Mouse (Mus musculus) ES-E14 (cell line): ENCODE measurements around the gene Kcna1. TPM values are rescaled to one million over a fixed set of nuclear protein-coding genes. Genes with fewer than 3 reads are reported as not detected.

ENCODE experiments used
- DNase-seq: peaks from one replicate; pipeline ENCODE4 v3.0.0-alpha.2; 2013; ENCODE audit warnings: low read depth, low spot score
- H3K27ac ChIP-seq: 2 replicates; pipeline ENCODE4 v1.5.1; 2012; ENCODE audit warnings: low read depth, mild to moderate bottlenecking, low read length, moderate library complexity, mixed read lengths; ENCODE audit not compliant: poor library complexity, insufficient read depth, severe bottlenecking
- H3K36me3 ChIP-seq: 2 replicates; pipeline ENCODE4 v1.6.1; 2012; ENCODE audit warnings: mild to moderate bottlenecking, low read length, moderate library complexity, mixed read lengths; ENCODE audit not compliant: control insufficient read depth, poor library complexity, insufficient read depth, severe bottlenecking
- H3K4me1 ChIP-seq, 2 experiments: fragments of 150-350 bp in 1 of 2; sonication (generic) in 1 of 2; 2 replicates each; pipeline ENCODE4 v1.6.1; 2012; ENCODE audit warnings: low read length in 2 of 2, mild to moderate bottlenecking in 1 of 2, mixed read lengths in 1 of 2; ENCODE audit not compliant: control insufficient read depth in 2 of 2, insufficient read depth in 2 of 2, poor library complexity in 1 of 2
- H3K4me3 ChIP-seq, 2 experiments: fragments of 150-350 bp in 1 of 2; sonication (generic) in 1 of 2; 2 replicates each; pipeline ENCODE4 v1.5.1; 2012; ENCODE audit warnings: low read length in 2 of 2, low read depth in 1 of 2, mild to moderate bottlenecking in 1 of 2, mixed read lengths in 1 of 2; ENCODE audit not compliant: insufficient read depth in 1 of 2, poor library complexity in 1 of 2, severe bottlenecking in 1 of 2
- H3K9ac ChIP-seq: 2 replicates; pipeline ENCODE4 v1.6.1; 2012; ENCODE audit warnings: low read depth, mild to moderate bottlenecking, low read length, mixed read lengths; ENCODE audit not compliant: poor library complexity, insufficient read depth, severe bottlenecking
- H3K9me3 ChIP-seq: fragments of 150-350 bp; sonication (generic); 2 replicates; pipeline ENCODE4 v1.6.1; 2012; ENCODE audit warnings: low read depth, mild to moderate bottlenecking, low read length; ENCODE audit not compliant: control insufficient read depth, insufficient read depth
- CHD2 ChIP-seq: IDR thresholded peaks from 2 replicates; pipeline ENCODE4 v1.6.1; 2014; ENCODE audit warnings: mild to moderate bottlenecking, low read depth, low read length, inconsistent platforms
- HCFC1 ChIP-seq: IDR thresholded peaks from 2 replicates; pipeline ENCODE4 v1.6.1; 2012; ENCODE audit warnings: low read length, inconsistent platforms, borderline replicate concordance; ENCODE audit not compliant: insufficient read depth
- MAFK ChIP-seq: IDR thresholded peaks from 2 replicates; pipeline ENCODE4 v1.6.1; 2014; ENCODE audit warnings: mild to moderate bottlenecking, low read depth, low read length, inconsistent platforms; ENCODE audit not compliant: insufficient read depth
- ZC3H11A ChIP-seq: IDR thresholded peaks from 2 replicates; pipeline ENCODE4 v1.6.1; 2012; ENCODE audit warnings: low read depth, mild to moderate bottlenecking, inconsistent platforms, low read length, borderline replicate concordance
- ZNF384 ChIP-seq: IDR thresholded peaks from 2 replicates; pipeline ENCODE4 v1.6.1; 2012; ENCODE audit warnings: low read depth, low read length, inconsistent platforms
- in situ Hi-C, 2 experiments: fragments of 600-800 bp; cut with MboI; formaldehyde crosslinking; loops; one replicate each; pipeline ENCODE4 v1.15.1; 2025; ENCODE audit warnings: low sequenced_read_pairs in 2 of 2, inconsistent platforms in 1 of 2; ENCODE audit not compliant: unreplicated experiment in 2 of 2
- total RNA-seq: library from RNA; depleted of rRNA; stranded (reverse); fragments of 300-350 nt; gene quantifications from 2 replicates; pipeline ENCODE4 v1.2.3, GENCODE M21; 2012; rRNA removed

Kcna1 gene
- total RNA-seq, 1 experiment = 0.18 TPM

DNA sequence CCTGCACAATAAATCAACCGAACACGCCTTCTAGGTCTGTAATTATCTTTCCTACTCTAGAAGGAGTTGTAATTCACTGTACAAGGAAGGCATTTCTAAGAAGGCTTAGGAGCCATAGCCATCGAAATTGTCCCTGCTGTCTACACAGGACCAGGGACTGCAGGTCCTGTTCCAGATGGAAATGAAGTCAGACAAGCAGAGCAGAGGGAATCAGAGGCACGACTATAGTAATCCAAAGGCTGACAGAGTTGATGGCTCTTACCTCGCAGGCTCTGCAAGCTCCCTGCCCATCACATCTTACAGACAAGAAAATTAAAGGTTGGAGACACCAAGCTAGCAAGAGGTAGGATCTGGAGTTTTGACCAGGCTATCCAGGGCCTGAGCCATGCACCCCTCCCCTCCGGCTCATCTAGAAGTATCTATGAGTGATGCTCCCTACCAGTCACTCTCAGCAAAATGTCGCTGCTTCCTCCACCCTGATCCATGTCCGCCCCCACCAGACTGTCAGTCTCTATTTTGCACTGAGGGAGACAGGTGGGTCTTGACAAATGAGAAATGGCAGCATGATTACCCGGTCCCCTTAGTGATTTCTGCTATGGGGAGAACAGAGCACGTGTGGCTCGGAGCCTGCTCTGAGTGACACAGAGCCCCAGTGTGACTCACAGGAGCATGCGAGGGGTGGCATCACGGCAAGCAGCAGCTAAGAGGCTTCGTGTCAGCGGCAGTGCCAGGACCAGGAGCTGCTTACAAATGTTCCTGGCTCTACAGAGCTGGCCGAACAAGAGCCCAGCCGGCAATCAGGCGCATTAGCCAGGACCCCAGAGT lies 50.2 kb downstream of the Kcna1 start:
- H3K36me3 ChIP-seq = no peaks in the 10 kb centered on the region
- H3K4me3 ChIP-seq = no peak overlapping the region
- DNase-seq = no peak
- no peak overlapping the region for H3K9ac ChIP-seq
- H3K9me3 ChIP-seq = no peaks in the 10 kb centered on the region
- no peaks in the 10 kb centered on the region for H3K4me1 ChIP-seq
- TF ChIP-seq MAFK = no peak
- no peak for TF ChIP-seq HCFC1
- TF ChIP-seq ZC3H11A = no peak
- in situ Hi-C loops = no loop called here
- H3K27ac ChIP-seq = no peak overlapping the region

GRCm38 (mm10) chr6:126595130-126595529 lies 51.1 kb downstream of the Kcna1 start:
- Histone ChIP-seq H3K27ac (no peak overlapping the region), H3K4me1 (no peaks in the 10 kb centered on the region), H3K36me3 (no peaks in the 10 kb centered on the region), H3K9me3 (no peaks in the 10 kb centered on the region), H3K4me3 (no peak overlapping the region), H3K9ac (no peak overlapping the region)
- TF ChIP-seq ZC3H11A (no peak), CHD2 (no peak), MAFK (no peak), ZNF384 (no peak), HCFC1 (no peak)
- in situ Hi-C loops = no loop called here
- DNase-seq = no peak

- DNase-seq = no peak
- Histone ChIP-seq H3K27ac (no peak overlapping the region), H3K4me1 (no peaks in the 10 kb centered on the region), H3K9me3 (no peaks in the 10 kb centered on the region), H3K4me3 (no peak overlapping the region), H3K36me3 (no peaks in the 10 kb centered on the region), H3K9ac (no peak overlapping the region)
- TF ChIP-seq ZNF384 (no peak), CHD2 (no peak), ZC3H11A (no peak), MAFK (no peak), HCFC1 (no peak)
- in situ Hi-C loops = no loop called here
These were observed 51.8 kb downstream of the Kcna1 start for GRCm38 (mm10) chr6:126594365-126594764.

DNA sequence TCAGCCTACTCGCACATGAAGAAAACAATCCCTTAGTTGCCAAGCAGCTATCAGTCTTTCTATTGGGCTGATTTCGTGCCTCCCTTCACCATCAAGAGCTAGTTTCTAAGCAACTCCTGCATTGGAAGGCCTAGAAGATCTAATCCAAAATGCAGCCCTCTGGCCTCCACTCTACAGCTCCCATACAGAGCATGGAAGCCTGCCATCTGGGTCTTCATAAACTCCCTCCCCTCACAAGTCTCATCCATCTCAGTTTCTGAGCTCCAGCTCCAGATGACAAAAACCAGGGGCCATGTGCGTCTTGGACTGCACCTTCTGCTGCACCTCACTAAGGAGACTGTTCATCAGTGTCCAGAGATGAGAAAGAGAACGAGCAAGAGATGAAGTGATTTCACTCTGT lies 52.8 kb downstream of the Kcna1 start:
- TF ChIP-seq HCFC1 = no peak
- no peak for TF ChIP-seq CHD2
- no peak for TF ChIP-seq ZNF384
- no peak for TF ChIP-seq ZC3H11A
- TF ChIP-seq MAFK = no peak
- in situ Hi-C loops = no loop called here

More for the DNA sequence above, 52.8 kb downstream of the Kcna1 start:
- Histone ChIP-seq H3K4me1 (no peaks in the 10 kb centered on the region), H3K36me3 (no peaks in the 10 kb centered on the region), H3K9ac (no peak overlapping the region), H3K27ac (no peak overlapping the region), H3K9me3 (no peaks in the 10 kb centered on the region), H3K4me3 (no peak overlapping the region)
- no peak for DNase-seq

Other genes with a start within 250 kb of the Kcna1 start
- gene Kcna5, start 111.0 kb downstream of the Kcna1 start, total RNA-seq = 0.16 TPM in 1 of 2 replicates, not detected in the other
- gene Kcna6, start 94.3 kb upstream of the Kcna1 start, total RNA-seq = 0.42 and 0.67 TPM in 2 replicates
- 148 and 200 TPM in 2 replicates for gene Ndufa9, start 202.8 kb upstream of the Kcna1 start, total RNA-seq
- 0.13 and 0.16 TPM in 2 replicates for gene Akap3, start 206.7 kb upstream of the Kcna1 start, total RNA-seq